Mouse (Mus musculus) spleen, adult 12 weeks (tissue): ENCODE results near the gene Rhou.
A peak's percentile ranks its signal among the peaks of the same experiment; 100 is the strongest.
"Not testable (repeated sequence)": the region's sequence is repeated elsewhere in the genome, so short reads cannot be mapped to it uniquely, and the experiment has no call there.

Experiments
- DNase-seq: peaks from one replicate; pipeline ENCODE4 v3.0.0; 2022; ENCODE audit warnings: low spot score

Gene Rhou

GRCm38 (mm10) chr8:123653308-123653993 lies at the start of gene Rhou:
Gene Rhou (plus strand): TSS chr8:123653929.
- DNase-seq, result peak; percentile 7

GRCm38 (mm10) chr8:123612652-123613051 lies 41.1 kb upstream of the Rhou start:
- not testable (repeated sequence) for DNase-seq

GRCm38 (mm10) chr8:123623523-123623922 lies 30.2 kb upstream of the Rhou start:
- not testable (repeated sequence) for DNase-seq

- DNase-seq, result no peak
Observed at GRCm38 (mm10) chr8:123624274-123624673, 29.5 kb upstream of the Rhou start.

- DNase-seq, result no peak
Observed at GRCm38 (mm10) chr8:123624702-123625101, 29.0 kb upstream of the Rhou start.

- DNase-seq, result no peak
Observed at GRCm38 (mm10) chr8:123625717-123626116, 28.0 kb upstream of the Rhou start.

- no peak for DNase-seq
Observed at GRCm38 (mm10) chr8:123627410-123628147, 26.1 kb upstream of the Rhou start.

- no peak for DNase-seq
Observed at GRCm38 (mm10) chr8:123628253-123628967, 25.3 kb upstream of the Rhou start.

GRCm38 (mm10) chr8:123628968-123629755 lies 24.6 kb upstream of the Rhou start:
- peak; percentile 52 for DNase-seq

- DNase-seq, result no peak
Observed at GRCm38 (mm10) chr8:123630058-123630457, 23.7 kb upstream of the Rhou start.

GRCm38 (mm10) chr8:123630841-123631251 lies 22.9 kb upstream of the Rhou start:
- no peak for DNase-seq

GRCm38 (mm10) chr8:123631746-123632145 lies 22.0 kb upstream of the Rhou start:
- DNase-seq, result not testable (repeated sequence)

GRCm38 (mm10) chr8:123632257-123632656 lies 21.5 kb upstream of the Rhou start:
- DNase-seq, result no peak

- DNase-seq, result no peak
Observed at GRCm38 (mm10) chr8:123633801-123634200, 19.9 kb upstream of the Rhou start.

- DNase-seq, result no peak
Observed at GRCm38 (mm10) chr8:123634395-123635131, 19.2 kb upstream of the Rhou start.

- no peak for DNase-seq
Observed at GRCm38 (mm10) chr8:123635671-123636070, 18.1 kb upstream of the Rhou start.

- DNase-seq, result no peak
Observed at GRCm38 (mm10) chr8:123643330-123644051, 10.2 kb upstream of the Rhou start.

GRCm38 (mm10) chr8:123645229-123645628 lies 8.5 kb upstream of the Rhou start:
- DNase-seq, result no peak

- DNase-seq, result no peak
Observed at GRCm38 (mm10) chr8:123648245-123649170, 5.2 kb upstream of the Rhou start.
